Mouse (Mus musculus) lung, postnatal 0 days (tissue): ENCODE measurements at regions not wholly inside any gene's neighbourhood (a gene's known extent, or its start where the extent isn't known, plus 50 kb on each side); places are given as distances from the start of the nearest gene placed in this dataset.

Experiments used
- CTCF ChIP-seq: IDR thresholded peaks from 2 replicates; pipeline ENCODE4 v1.5.1; 2016; ENCODE audit warnings: antibody characterized with exemption, mild to moderate bottlenecking
- EP300 ChIP-seq: IDR thresholded peaks from 2 replicates; pipeline ENCODE4 v1.6.1; 2016; ENCODE audit warnings: antibody characterized with exemption, mild to moderate bottlenecking, control low read depth

DNA sequence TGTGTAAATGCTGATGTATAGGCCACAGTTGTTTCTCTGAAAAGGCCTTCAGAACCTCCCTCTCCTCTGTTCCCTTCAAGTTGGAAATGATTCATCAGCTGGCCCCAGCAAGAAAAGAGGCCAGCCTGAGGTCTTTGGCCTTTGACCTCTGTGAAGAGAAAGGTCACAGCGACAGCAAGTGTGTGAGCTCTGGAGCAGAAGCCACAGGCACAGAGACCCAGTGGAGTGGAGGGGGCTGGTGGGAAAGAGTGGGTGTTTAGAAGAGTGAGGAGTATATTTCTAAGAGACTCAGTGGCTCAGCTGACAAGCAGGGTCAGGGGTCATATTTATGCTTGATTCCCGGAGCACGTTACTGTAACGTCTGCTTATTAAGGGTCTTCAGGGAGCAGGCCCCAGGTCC lies 479.5 kb upstream of the Nr2f2 start:
- TF ChIP-seq CTCF: no peak
- no peak for TF ChIP-seq EP300
